Mouse (Mus musculus) kidney, adult 2 months (tissue): ENCODE results near the gene Cfap44. TPM values are rescaled to one million over a fixed set of nuclear protein-coding genes. Genes with fewer than 3 reads are reported as not detected.

ENCODE experiments used
- DNase-seq: peaks from one replicate; pipeline ENCODE4 v3.0.0; 2021
- H3K27ac ChIP-seq: fragments of 200-500 bp; 2 replicates; pipeline ENCODE4 v1.5.1; 2012; ENCODE audit warnings: low read depth, low read length, control low read depth, inconsistent platforms; ENCODE audit not compliant: insufficient read depth
- H3K27me3 ChIP-seq: fragments of 200-500 bp; replicated peaks from 2 replicates; pipeline ENCODE4 v1.6.1; 2012; ENCODE audit warnings: mild to moderate bottlenecking, moderate library complexity, low read length, inconsistent platforms; ENCODE audit not compliant: control insufficient read depth, insufficient read depth
- H3K36me3 ChIP-seq: fragments of 200-500 bp; 2 replicates; pipeline ENCODE4 v1.6.1; 2012; ENCODE audit warnings: mild to moderate bottlenecking, moderate library complexity, low read length, inconsistent platforms; ENCODE audit not compliant: control insufficient read depth, insufficient read depth
- H3K4me1 ChIP-seq: fragments of 200-500 bp; 2 replicates; pipeline ENCODE4 v1.6.1; 2011; ENCODE audit warnings: low read length; ENCODE audit not compliant: control insufficient read depth, insufficient read depth
- H3K4me3 ChIP-seq: fragments of 200-500 bp; 2 replicates; pipeline ENCODE4 v1.5.1; 2011; ENCODE audit warnings: mild to moderate bottlenecking, low read depth, low read length, control low read depth; ENCODE audit not compliant: insufficient read depth
- CTCF ChIP-seq: fragments of 200-500 bp; conservative IDR thresholded peaks from 2 replicates; pipeline ENCODE4 v1.5.1; 2011; ENCODE audit warnings: low read depth, mild to moderate bottlenecking, control low read depth, low read length, moderate library complexity, mixed read lengths; ENCODE audit not compliant: insufficient read depth, insufficient read length
- POLR2A ChIP-seq: fragments of 200-500 bp; IDR thresholded peaks from one replicate; pipeline ENCODE4 v1.6.1; 2011; ENCODE audit warnings: low read depth, low read length, control low read depth
- WGBS: fragments of 180-500 bp; shearing (Covaris S2); methylation state at CpG from one replicate; pipeline ENCODE4 v1.1.7; 2018; 5-methylcytosine and 5-hydroxymethylcytosine counted together
- polyA plus RNA-seq: library from polyadenylated mRNA; depleted of rRNA; stranded (reverse); fragments of >200 nt; gene quantifications from 2 replicates; pipeline ENCODE4 v1.2.3, GENCODE M21; 2012

The Cfap44 gene
- polyA plus RNA-seq, 1 experiment: 0.03 TPM

GRCm38 (mm10) chr16:44475281-44475680 is 80.7 kb downstream of the Cfap44 start:
- H3K4me3 ChIP-seq: no peak overlapping the region
- H3K36me3 ChIP-seq: no peaks in the 10 kb centered on the region
- WGBS: 87% methylated on average over 14 of the region's 14 CpGs
- TF ChIP-seq POLR2A (no peak), CTCF (no peak)
- H3K27ac ChIP-seq: no peak overlapping the region
- no peaks in the 10 kb centered on the region for H3K4me1 ChIP-seq
- H3K27me3 ChIP-seq: no peaks in the 10 kb centered on the region
- DNase-seq: no peak

- no peaks in the 10 kb centered on the region for H3K4me1 ChIP-seq
- DNase-seq: no peak
- 86% methylated on average over 11 of the region's 11 CpGs for WGBS
- no peak overlapping the region for H3K27ac ChIP-seq
- no peaks in the 10 kb centered on the region for H3K36me3 ChIP-seq
- H3K4me3 ChIP-seq: no peak overlapping the region
- H3K27me3 ChIP-seq: no peaks in the 10 kb centered on the region
- TF ChIP-seq CTCF: no peak
- TF ChIP-seq POLR2A: no peak
Measured at GRCm38 (mm10) chr16:44475682-44476375, 81.2 kb downstream of the Cfap44 start.

DNA sequence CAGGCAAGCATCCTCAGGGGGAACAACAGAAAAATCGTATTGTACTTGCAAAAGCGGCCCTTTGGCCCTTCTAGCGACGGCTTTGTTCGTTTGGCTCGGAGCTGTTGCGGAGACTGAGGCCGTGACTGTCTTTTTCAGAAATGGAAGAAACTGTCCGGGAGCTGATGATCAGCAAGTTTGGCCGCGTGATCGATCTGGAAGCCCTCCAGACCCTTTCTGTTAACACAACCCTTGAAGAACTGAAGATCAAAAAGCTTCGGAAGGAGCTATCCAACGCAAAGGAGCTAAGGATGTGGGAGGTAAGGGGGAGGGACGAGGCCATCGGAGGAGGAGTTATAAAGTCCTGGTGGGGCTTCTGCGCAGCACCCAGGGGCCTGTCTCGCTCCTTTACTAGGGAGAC is 84.2 kb downstream of the Cfap44 start:
- Histone ChIP-seq H3K4me3 (no peak overlapping the region), H3K27ac (no peak overlapping the region), H3K27me3 (no peaks in the 10 kb centered on the region), H3K4me1 (no peaks in the 10 kb centered on the region), H3K36me3 (no peaks in the 10 kb centered on the region)
- WGBS: 48% methylated on average over 18 of the region's 18 CpGs
- DNase-seq: no peak
- no peak for TF ChIP-seq POLR2A

- Histone ChIP-seq H3K4me3 (no peak overlapping the region), H3K36me3 (no peaks in the 10 kb centered on the region), H3K4me1 (no peaks in the 10 kb centered on the region), H3K27me3 (no peaks in the 10 kb centered on the region), H3K27ac (no peak overlapping the region)
- 91% methylated on average over 14 of the region's 14 CpGs for WGBS
- TF ChIP-seq POLR2A: no peak
- no peak for TF ChIP-seq CTCF
- DNase-seq: no peak
Measured at GRCm38 (mm10) chr16:44479852-44480251, 85.3 kb downstream of the Cfap44 start.

DNA sequence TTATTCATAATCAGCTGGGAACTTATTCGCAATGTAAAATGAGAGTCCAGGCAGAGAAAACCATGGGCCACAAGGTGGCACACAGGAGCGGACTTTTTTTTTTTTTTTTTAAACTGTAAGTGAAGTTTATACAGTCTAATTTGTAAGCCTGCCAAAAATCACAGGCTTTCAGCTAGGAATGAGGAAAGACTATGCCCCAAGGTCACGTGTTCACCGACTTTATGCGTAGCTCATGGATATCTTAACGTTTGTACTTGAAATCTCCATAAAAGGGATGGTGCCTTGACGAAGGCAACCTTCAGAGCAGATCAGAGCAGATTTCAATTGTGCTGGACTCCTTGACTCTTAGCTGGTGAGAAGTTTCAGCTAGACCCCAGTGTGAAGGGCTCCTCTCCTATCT is 86.0 kb downstream of the Cfap44 start:
- DNase-seq: peak; percentile 47
- H3K27ac ChIP-seq: no peak overlapping the region
- TF ChIP-seq POLR2A: no peak
- TF ChIP-seq CTCF: no peak
- H3K27me3 ChIP-seq: no peaks in the 10 kb centered on the region
- 11% methylated on average over 7 of the region's 7 CpGs for WGBS
- H3K4me3 ChIP-seq: no peak overlapping the region
- no peaks in the 10 kb centered on the region for H3K36me3 ChIP-seq
- H3K4me1 ChIP-seq: no peaks in the 10 kb centered on the region

DNA sequence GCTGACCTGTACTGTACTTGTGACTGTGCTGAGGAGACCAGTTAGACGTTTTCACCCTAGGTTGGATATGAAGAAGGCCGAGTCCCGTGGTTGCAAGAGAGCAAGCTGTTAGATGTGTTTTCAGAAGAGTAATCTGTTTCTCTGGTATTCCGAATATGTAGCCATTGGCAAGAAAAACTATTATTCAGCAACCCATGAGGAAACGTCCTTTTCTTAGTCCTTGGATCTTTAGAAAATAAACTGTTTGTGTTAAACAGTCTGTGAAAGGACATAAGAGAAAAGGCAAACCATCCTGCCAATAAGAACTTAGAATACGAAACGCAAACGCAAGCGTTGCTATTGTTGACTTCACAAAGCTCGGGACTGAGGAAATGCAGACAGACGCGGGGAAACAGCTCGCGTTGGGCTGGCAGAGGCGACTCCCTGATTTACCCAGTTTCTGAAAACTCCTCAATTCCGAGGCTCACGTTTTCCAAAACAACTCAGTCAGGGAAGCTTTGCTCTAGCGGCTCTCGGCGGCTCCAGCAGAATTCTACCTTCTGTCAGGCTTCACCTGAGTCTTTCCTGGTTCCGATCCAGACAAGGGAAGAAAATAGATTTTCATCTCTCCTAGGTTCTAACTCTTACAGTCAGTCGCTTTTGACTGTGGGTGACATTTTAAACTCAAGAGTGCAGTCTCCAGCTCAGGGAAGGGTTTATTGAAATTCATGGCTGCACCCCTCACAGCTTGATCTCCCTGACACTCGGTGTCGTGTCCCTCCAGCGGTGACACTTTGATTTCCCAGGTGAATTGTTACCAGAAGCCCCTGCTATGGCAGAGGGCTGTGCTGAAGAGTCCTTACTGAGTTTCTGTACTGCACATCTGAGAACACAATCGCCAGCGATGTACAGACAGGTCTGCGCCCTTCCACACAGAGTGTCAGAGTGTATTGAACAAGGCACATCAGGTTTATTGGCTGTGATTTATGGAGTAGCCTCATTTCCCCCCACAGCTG is 87.3 kb downstream of the Cfap44 start:
- 61% methylated on average over 28 of the region's 28 CpGs for WGBS

GRCm38 (mm10) chr16:44484079-44484478 is 89.5 kb downstream of the Cfap44 start:
- H3K27ac ChIP-seq: 0 out of 2 replicates have a peak overlapping the region, but pooled peaks have one; percentile 18
- 4% methylated on average over 7 of the region's 7 CpGs for WGBS
- TF ChIP-seq CTCF: peak; percentile 93
- no peak for TF ChIP-seq POLR2A
- no peaks in the 10 kb centered on the region for H3K36me3 ChIP-seq
- H3K4me3 ChIP-seq: no peak overlapping the region
- no peaks in the 10 kb centered on the region for H3K4me1 ChIP-seq
- peak; percentile 85 for DNase-seq
- H3K27me3 ChIP-seq: no peaks in the 10 kb centered on the region

More for the DNA sequence above, 87.3 kb downstream of the Cfap44 start:
- no peak overlapping the region for H3K4me3 ChIP-seq
- H3K4me1 ChIP-seq: no peaks in the 10 kb centered on the region
- H3K27ac ChIP-seq: no peak overlapping the region
- H3K27me3 ChIP-seq: no peaks in the 10 kb centered on the region
- TF ChIP-seq CTCF (no peak), POLR2A (no peak)
- no peaks in the 10 kb centered on the region for H3K36me3 ChIP-seq
- peak; percentile 30 for DNase-seq
